Mouse (Mus musculus): ENCODE results near the gene Igdcc3.

DNA sequence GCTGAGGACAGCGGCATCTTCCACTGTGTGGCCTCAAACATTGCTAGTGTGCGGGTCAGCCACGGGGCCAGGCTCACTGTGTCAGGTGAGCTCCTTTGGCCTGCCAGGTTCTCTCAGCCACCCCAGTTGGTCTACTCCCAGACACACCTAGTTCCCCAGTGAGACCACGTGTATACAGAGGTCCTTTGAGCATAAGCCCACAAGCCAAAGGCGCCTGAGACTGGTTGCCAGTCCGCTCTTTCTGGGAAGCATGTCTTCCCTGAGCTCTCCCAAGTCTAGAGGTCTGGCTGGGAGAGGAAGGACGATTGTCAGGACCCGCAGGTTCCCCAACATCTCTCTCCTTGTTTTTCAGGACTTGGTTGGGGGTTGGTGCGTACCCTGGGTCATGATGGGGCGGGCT, 36.9 kb downstream of the Igdcc3 start:
- TF ChIP-seq GATA1 (IDR thresholded peaks at IDR 0.05; ENCODE audit: low read length) (no peak), TAL1 (IDR thresholded peaks at IDR 0.05; ENCODE audit: low read length) (no peak)

All from erythroblast, embryonic 14.5 days (primary cell).